Mouse (Mus musculus): ENCODE measurements at regions not wholly inside any gene's neighbourhood (a gene's known extent, or its start where the extent isn't known, plus 50 kb on each side); places are given as distances from the start of the nearest gene placed in this dataset.
A peak's percentile ranks its signal among the peaks of the same experiment; 100 is the strongest.

- 62% methylated on average over 3 of the region's 3 CpGs for WGBS
- H3K27me3 ChIP-seq (ENCODE audit: control insufficient read depth, insufficient read depth, low read length) = no peaks in the 10 kb centered on the region
These were observed 124.9 kb downstream of the Abhd5 start for GRCm38 (mm10) chr9:122476356-122476755.

GRCm38 (mm10) chr9:122487001-122487400, 135.6 kb downstream of the Abhd5 start:
- Histone ChIP-seq H3K4me2 (ENCODE audit: low read depth) (no peak overlapping the region), H3K9me3 (ENCODE audit: control insufficient read depth, low read length) (no peaks in the 10 kb centered on the region), H3K36me3 (ENCODE audit: control insufficient read depth, insufficient read depth, low read length) (no peaks in the 10 kb centered on the region), H3K4me1 (ENCODE audit: control insufficient read depth, insufficient read depth, low read length) (no peaks in the 10 kb centered on the region), H3K4me3 (ENCODE audit: low read depth, low read length) (no peak overlapping the region), H3K9ac (ENCODE audit: low read length) (no peak overlapping the region), H3K27ac (ENCODE audit: low read depth, low read length) (no peak overlapping the region), H3K27me3 (ENCODE audit: control insufficient read depth, insufficient read depth, low read length) (no peaks in the 10 kb centered on the region)
- ATAC-seq (ENCODE audit: insufficient read depth, low FRiP score, low TSS enrichment) = no peak
- 87% methylated on average over 5 of the region's 5 CpGs for WGBS
- DNase-seq (ENCODE audit: low spot score) = no peak

More at GRCm38 (mm10) chr9:122476356-122476755, 124.9 kb downstream of the Abhd5 start:
- Histone ChIP-seq H3K9ac (ENCODE audit: low read length) (no peak overlapping the region), H3K36me3 (ENCODE audit: control insufficient read depth, insufficient read depth, low read length) (no peaks in the 10 kb centered on the region), H3K4me1 (ENCODE audit: control insufficient read depth, insufficient read depth, low read length) (no peaks in the 10 kb centered on the region), H3K27ac (ENCODE audit: low read depth, low read length) (no peak overlapping the region), H3K4me2 (ENCODE audit: low read depth) (no peak overlapping the region), H3K4me3 (ENCODE audit: low read depth, low read length) (no peak overlapping the region), H3K9me3 (ENCODE audit: control insufficient read depth, low read length) (no peaks in the 10 kb centered on the region)
- DNase-seq (ENCODE audit: low spot score) = peak; percentile 52
- ATAC-seq (ENCODE audit: insufficient read depth, low FRiP score, low TSS enrichment) = no peak

DNA sequence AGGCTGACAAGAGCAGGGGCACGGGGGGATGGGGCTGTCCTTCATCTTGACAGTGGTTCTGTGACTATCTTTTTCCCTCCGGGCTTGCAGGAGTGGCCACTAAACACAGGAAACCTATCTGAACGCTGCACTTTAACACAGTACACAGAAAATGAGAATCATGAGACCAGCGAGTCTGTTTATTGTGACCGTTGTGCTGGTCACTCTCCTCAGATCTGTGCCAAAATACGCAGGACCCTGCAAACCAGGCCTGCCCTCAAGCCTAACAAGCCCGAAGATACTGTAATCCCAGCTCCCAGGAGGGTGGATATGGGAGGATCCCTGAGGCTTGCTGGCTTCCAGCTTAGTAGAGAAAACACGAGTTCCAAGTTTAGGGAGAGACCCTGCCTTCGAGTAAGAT, 143.3 kb downstream of the Abhd5 start:
- no peak overlapping the region for H3K9ac ChIP-seq (ENCODE audit: low read length)
- no peak overlapping the region for H3K4me2 ChIP-seq (ENCODE audit: low read depth)
- no peak overlapping the region for H3K4me3 ChIP-seq (ENCODE audit: low read depth, low read length)
- DNase-seq (ENCODE audit: low spot score) (no peak), ATAC-seq (ENCODE audit: insufficient read depth, low FRiP score, low TSS enrichment) (no peak)
- no peak overlapping the region for H3K27ac ChIP-seq (ENCODE audit: low read depth, low read length)
- WGBS = 88% methylated on average over 9 of the region's 9 CpGs
- no peaks in the 10 kb centered on the region for H3K27me3 ChIP-seq (ENCODE audit: control insufficient read depth, insufficient read depth, low read length)
- no peaks in the 10 kb centered on the region for H3K36me3 ChIP-seq (ENCODE audit: control insufficient read depth, insufficient read depth, low read length)
- no peaks in the 10 kb centered on the region for H3K4me1 ChIP-seq (ENCODE audit: control insufficient read depth, insufficient read depth, low read length)
- H3K9me3 ChIP-seq (ENCODE audit: control insufficient read depth, low read length) = no peaks in the 10 kb centered on the region

- Histone ChIP-seq H3K4me3 (ENCODE audit: low read depth, low read length) (no peak overlapping the region), H3K36me3 (ENCODE audit: control insufficient read depth, insufficient read depth, low read length) (no peaks in the 10 kb centered on the region), H3K27ac (ENCODE audit: low read depth, low read length) (no peak overlapping the region), H3K9ac (ENCODE audit: low read length) (no peak overlapping the region), H3K9me3 (ENCODE audit: control insufficient read depth, low read length) (no peaks in the 10 kb centered on the region), H3K4me2 (ENCODE audit: low read depth) (no peak overlapping the region), H3K4me1 (ENCODE audit: control insufficient read depth, insufficient read depth, low read length) (no peaks in the 10 kb centered on the region), H3K27me3 (ENCODE audit: control insufficient read depth, insufficient read depth, low read length) (no peaks in the 10 kb centered on the region)
- DNase-seq (ENCODE audit: low spot score) = no peak
- 90% methylated on average over 2 of the region's 2 CpGs for WGBS
- no peak for ATAC-seq (ENCODE audit: insufficient read depth, low FRiP score, low TSS enrichment)
These were observed 145.1 kb downstream of the Abhd5 start for GRCm38 (mm10) chr9:122496482-122496985.

DNA sequence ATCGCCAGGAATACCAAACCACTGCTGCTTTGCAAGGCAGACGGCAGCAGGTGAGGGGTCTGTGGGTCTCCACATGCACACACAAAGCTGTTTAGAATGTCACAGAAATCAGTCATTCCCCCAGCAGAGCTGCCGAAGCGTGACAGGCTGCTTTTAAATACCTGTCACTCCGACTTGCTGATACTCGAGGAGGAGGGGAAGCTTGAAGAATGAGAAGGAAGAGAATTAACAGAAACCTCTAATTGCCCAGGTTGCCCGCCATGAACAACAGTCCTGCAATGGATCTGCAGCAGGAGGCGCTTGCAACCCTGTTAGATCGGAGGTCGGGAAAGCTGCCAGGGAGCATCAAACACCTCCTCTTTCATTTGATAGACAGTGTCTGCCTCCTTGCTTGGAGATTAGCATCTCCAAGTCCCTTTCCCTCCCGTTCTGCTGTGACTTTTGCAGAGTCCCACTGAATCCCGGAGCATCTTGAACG, 150.5 kb downstream of the Abhd5 start:
- no peaks in the 10 kb centered on the region for H3K36me3 ChIP-seq (ENCODE audit: control insufficient read depth, insufficient read depth, low read length)
- no peaks in the 10 kb centered on the region for H3K9me3 ChIP-seq (ENCODE audit: control insufficient read depth, low read length)
- no peaks in the 10 kb centered on the region for H3K27me3 ChIP-seq (ENCODE audit: control insufficient read depth, insufficient read depth, low read length)
- 52% methylated on average over 13 of the region's 13 CpGs for WGBS
- H3K27ac ChIP-seq (ENCODE audit: low read depth, low read length) = no peak overlapping the region
- H3K4me2 ChIP-seq (ENCODE audit: low read depth) = no peak overlapping the region
- no peak overlapping the region for H3K9ac ChIP-seq (ENCODE audit: low read length)
- DNase-seq (ENCODE audit: low spot score) (peak; percentile 17), ATAC-seq (ENCODE audit: insufficient read depth, low FRiP score, low TSS enrichment) (no peak)
- no peaks in the 10 kb centered on the region for H3K4me1 ChIP-seq (ENCODE audit: control insufficient read depth, insufficient read depth, low read length)
- no peak overlapping the region for H3K4me3 ChIP-seq (ENCODE audit: low read depth, low read length)

DNA sequence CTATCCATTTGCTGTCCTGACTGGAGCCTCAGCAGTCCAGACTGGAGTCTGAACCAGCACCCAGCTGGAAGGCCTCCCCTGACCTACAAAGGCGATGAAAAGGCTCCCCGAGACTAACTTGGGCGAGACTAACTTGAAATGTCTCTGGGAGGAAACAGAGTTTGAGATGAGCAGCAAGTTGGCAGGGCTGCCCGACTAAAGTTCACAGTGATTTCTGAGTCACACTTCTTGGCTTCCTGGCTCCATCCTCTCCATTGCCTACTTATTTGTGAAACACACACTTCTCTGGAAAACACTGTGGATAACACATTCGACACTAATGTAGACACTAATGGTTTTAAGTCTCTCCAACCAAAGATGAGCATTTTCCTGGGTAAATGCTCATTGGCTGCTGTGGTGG, 170.2 kb downstream of the Abhd5 start:
- no peak overlapping the region for H3K4me3 ChIP-seq (ENCODE audit: low read depth, low read length)
- peaks cover 2% of the 10 kb centered on the region; the same call in 1 of the 2 replicates for H3K4me1 ChIP-seq (ENCODE audit: control insufficient read depth, insufficient read depth, low read length)
- ATAC-seq (ENCODE audit: insufficient read depth, low FRiP score, low TSS enrichment) (no peak), DNase-seq (ENCODE audit: low spot score) (no peak)
- H3K36me3 ChIP-seq (ENCODE audit: control insufficient read depth, insufficient read depth, low read length) = no peaks in the 10 kb centered on the region
- H3K9me3 ChIP-seq (ENCODE audit: control insufficient read depth, low read length) = no peaks in the 10 kb centered on the region
- WGBS = 85% methylated on average over 5 of the region's 5 CpGs
- H3K27ac ChIP-seq (ENCODE audit: low read depth, low read length) = no peak overlapping the region
- no peaks in the 10 kb centered on the region for H3K27me3 ChIP-seq (ENCODE audit: control insufficient read depth, insufficient read depth, low read length)
- no peak overlapping the region for H3K9ac ChIP-seq (ENCODE audit: low read length)
- H3K4me2 ChIP-seq (ENCODE audit: low read depth) = no peak overlapping the region

DNA sequence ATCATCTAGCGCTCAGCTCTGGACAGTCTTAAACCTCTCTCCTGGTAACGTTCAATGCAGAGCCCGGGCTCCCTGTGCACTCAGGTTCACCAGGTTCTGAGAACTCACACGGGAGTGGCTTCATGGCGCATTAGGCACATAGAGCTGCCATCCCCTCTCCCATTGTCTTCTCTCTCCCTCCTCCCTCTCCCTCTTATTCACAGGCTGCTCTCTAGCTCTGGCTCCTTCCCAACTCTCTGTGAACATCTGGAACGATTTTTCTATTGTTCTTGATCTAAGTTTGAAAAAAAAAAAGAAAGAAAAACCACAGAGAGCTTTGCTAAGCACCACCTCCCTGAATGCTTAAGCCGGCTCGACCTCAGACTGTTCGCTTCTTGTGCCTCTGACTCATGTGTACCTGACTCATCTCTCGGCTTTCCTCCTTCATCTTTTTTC, 174.2 kb downstream of the Abhd5 start:
- 33% methylated on average over 10 of the region's 10 CpGs for WGBS
- no peak overlapping the region for H3K4me3 ChIP-seq (ENCODE audit: low read depth, low read length)
- no peaks in the 10 kb centered on the region for H3K36me3 ChIP-seq (ENCODE audit: control insufficient read depth, insufficient read depth, low read length)
- no peak for ATAC-seq (ENCODE audit: insufficient read depth, low FRiP score, low TSS enrichment)
- H3K4me2 ChIP-seq (ENCODE audit: low read depth) = no peak overlapping the region
- H3K4me1 ChIP-seq (ENCODE audit: control insufficient read depth, insufficient read depth, low read length) = peaks cover 2% of the 10 kb centered on the region; the same call in 1 of the 2 replicates
- no peak for DNase-seq (ENCODE audit: low spot score)
- H3K9me3 ChIP-seq (ENCODE audit: control insufficient read depth, low read length) = no peaks in the 10 kb centered on the region
- H3K27me3 ChIP-seq (ENCODE audit: control insufficient read depth, insufficient read depth, low read length) = no peaks in the 10 kb centered on the region
- no peak overlapping the region for H3K27ac ChIP-seq (ENCODE audit: low read depth, low read length)
- H3K9ac ChIP-seq (ENCODE audit: low read length) = no peak overlapping the region

DNA sequence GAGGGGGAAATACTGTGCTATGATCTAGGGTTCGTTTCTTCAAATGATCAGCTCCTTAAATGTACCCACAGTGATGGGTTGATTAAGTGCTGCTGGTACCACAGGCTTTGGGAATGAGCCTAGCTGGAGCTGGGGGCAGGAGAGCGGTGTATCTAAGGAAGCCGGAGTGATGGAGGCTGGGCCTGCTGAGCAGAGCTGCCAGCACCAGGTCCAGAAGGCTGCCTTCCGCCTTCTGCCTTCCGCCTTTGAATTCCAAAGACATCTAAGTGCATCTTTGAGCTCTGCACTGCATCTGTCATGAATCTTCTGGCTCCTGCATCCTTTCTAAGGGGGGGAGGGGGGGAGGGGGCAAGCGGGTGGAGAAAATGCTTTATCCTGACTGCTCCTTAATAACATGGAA, 176.9 kb downstream of the Abhd5 start:
- no peak for DNase-seq (ENCODE audit: low spot score)
- Histone ChIP-seq H3K36me3 (ENCODE audit: control insufficient read depth, insufficient read depth, low read length) (no peaks in the 10 kb centered on the region), H3K27ac (ENCODE audit: low read depth, low read length) (no peak overlapping the region), H3K4me2 (ENCODE audit: low read depth) (no peak overlapping the region), H3K9me3 (ENCODE audit: control insufficient read depth, low read length) (no peaks in the 10 kb centered on the region), H3K4me3 (ENCODE audit: low read depth, low read length) (no peak overlapping the region), H3K27me3 (ENCODE audit: control insufficient read depth, insufficient read depth, low read length) (no peaks in the 10 kb centered on the region), H3K9ac (ENCODE audit: low read length) (no peak overlapping the region), H3K4me1 (ENCODE audit: control insufficient read depth, insufficient read depth, low read length) (peaks cover 2% of the 10 kb centered on the region; the same call in 1 of the 2 replicates)
- no peak for ATAC-seq (ENCODE audit: insufficient read depth, low FRiP score, low TSS enrichment)
- WGBS = 78% methylated on average over 6 of the region's 6 CpGs

DNA sequence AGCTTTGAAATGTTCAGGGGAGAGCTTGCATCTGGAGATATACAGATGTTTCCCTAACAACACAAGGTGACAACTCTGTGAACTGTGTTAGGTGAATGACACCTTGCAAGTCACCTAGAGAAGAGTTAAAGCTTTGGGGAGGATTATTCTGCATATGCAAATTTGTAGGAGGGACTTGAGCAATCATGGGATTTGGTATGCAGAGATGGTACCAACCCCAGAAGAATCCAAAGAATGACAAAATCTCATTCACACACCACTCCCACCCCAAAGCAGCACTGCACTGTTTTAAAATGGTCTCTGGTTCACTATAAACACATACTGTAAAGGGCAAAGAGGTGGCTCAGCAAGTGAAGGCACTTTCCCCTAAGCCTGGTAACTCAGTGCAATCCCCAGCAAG, 178.3 kb downstream of the Abhd5 start:
- H3K9me3 ChIP-seq (ENCODE audit: control insufficient read depth, low read length) = no peaks in the 10 kb centered on the region
- no peaks in the 10 kb centered on the region for H3K27me3 ChIP-seq (ENCODE audit: control insufficient read depth, insufficient read depth, low read length)
- no peak overlapping the region for H3K4me2 ChIP-seq (ENCODE audit: low read depth)
- no peak overlapping the region for H3K27ac ChIP-seq (ENCODE audit: low read depth, low read length)
- H3K4me3 ChIP-seq (ENCODE audit: low read depth, low read length) = no peak overlapping the region
- DNase-seq (ENCODE audit: low spot score) (no peak), ATAC-seq (ENCODE audit: insufficient read depth, low FRiP score, low TSS enrichment) (no peak)
- no peaks in the 10 kb centered on the region for H3K36me3 ChIP-seq (ENCODE audit: control insufficient read depth, insufficient read depth, low read length)
- H3K4me1 ChIP-seq (ENCODE audit: control insufficient read depth, insufficient read depth, low read length) = peaks cover 2% of the 10 kb centered on the region; the same call in 1 of the 2 replicates
- no peak overlapping the region for H3K9ac ChIP-seq (ENCODE audit: low read length)

Measured in neural tube, embryonic 11.5 days (tissue).